Mouse (Mus musculus): Measurements from ENCODE around the gene Ddx39.

Gene Ddx39

DNA sequence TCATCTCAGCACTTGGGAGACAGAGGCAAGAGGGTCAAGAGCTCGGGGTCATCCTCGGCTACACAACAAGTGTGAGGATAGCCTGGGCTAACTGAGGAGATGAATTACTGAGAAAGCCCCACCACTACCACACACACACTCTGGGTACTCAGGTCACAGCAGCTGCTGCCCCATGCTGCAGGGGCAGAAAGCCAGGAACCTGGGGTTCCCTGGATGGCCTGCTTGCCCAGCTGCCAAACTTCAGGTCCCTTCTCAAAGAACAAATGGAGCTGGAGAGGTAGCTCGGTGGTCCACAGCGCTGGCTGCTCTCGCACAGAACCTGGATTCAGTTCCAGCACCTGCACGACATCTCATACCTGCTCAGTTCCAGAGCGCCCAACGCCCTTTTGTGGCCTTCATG, 49.1 kb downstream of the Ddx39 start:
- in situ Hi-C loops (cut with MboI, MseI), result no loop called here

DNA sequence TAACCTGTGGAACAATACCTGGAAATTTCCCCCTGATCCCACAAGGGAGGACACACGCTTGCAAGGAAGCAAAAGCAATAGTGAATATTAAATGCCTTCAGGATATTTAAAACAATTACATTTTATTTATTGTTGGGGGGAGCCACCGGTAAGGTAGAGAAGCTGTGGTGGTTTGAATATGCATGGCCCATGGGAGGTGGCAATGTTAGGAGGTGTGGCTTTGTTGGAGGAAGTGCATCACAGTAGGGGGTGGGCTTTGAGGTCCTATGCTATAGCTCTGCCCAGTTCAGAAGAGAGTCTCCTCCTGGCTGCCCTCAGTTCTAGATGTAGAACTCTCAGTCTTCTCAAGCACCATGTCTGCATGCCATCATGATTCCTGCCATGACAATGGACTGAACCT, 49.7 kb downstream of the Ddx39 start:
- in situ Hi-C loops (cut with MboI, MseI), result no loop called here

- in situ Hi-C loops (cut with MboI, MseI), result no loop called here
These were observed 50.7 kb downstream of the Ddx39 start for GRCm38 (mm10) chr8:83765663-83766062.

GRCm38 (mm10) chr8:83767442-83767841, 52.5 kb downstream of the Ddx39 start:
- in situ Hi-C loops (cut with MboI, MseI), result no loop called here

GRCm38 (mm10) chr8:83768526-83768925, 53.5 kb downstream of the Ddx39 start:
- in situ Hi-C loops (cut with MboI, MseI), result no loop called here

DNA sequence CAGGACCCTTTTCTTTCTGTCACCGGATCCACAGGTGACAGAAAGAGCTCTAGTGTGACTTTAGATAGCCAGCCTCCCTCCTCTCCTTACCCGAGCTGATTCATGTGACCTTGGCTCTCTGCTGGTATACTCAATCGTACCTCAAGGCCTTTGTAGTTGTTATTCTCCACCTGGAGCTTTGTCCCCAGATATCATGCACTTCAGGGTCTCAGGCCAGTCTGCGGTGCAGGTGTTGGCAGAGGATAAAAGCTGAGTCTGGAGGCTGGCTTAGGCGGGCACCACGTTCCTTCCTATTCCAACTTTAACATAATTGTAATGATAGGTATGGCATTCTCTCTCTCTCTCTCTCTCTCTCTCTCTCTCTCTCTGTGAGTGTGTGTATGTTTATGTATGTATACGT, 54.7 kb downstream of the Ddx39 start:
- in situ Hi-C loops (cut with MboI, MseI), result no loop called here

DNA sequence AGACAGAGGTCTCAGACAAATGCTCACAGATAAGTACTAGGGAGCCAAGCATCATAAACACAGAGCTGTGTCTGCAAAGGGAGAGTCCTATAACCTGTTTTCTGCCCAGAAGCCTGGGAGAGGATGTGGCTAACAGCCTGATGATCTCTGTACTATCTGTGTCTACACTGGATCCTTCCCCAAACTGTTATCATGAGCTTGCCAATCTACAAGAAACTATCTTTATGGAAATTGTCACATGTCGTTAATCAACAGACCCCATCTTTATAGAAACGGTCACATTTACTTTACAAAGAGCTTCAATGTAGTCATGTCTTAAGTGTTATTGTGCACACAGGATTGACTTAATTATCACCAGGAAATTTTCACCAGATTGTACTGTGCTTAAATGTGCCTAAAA, 55.7 kb downstream of the Ddx39 start:
- in situ Hi-C loops (cut with MboI, MseI), result no loop called here

DNA sequence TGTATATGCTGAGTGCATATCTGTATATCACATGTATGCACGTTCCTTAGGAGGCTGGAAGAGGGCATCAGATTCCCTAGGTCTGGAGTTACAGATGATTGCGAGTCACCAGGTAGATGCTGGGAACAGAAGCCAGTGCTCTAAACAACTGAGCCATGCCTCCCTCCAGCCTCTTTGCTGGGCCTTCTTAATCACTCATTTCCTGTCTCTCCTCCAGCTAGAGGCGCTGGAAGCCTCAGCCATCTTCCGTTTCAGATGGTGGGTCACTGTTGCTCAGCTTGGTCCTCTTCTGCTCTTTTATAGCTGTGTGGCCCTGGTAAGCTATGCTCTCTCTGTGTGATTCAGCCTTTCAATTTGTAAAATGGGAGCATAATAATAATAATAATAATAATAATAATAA, 56.8 kb downstream of the Ddx39 start:
- in situ Hi-C loops (cut with MboI, MseI), result no loop called here

DNA sequence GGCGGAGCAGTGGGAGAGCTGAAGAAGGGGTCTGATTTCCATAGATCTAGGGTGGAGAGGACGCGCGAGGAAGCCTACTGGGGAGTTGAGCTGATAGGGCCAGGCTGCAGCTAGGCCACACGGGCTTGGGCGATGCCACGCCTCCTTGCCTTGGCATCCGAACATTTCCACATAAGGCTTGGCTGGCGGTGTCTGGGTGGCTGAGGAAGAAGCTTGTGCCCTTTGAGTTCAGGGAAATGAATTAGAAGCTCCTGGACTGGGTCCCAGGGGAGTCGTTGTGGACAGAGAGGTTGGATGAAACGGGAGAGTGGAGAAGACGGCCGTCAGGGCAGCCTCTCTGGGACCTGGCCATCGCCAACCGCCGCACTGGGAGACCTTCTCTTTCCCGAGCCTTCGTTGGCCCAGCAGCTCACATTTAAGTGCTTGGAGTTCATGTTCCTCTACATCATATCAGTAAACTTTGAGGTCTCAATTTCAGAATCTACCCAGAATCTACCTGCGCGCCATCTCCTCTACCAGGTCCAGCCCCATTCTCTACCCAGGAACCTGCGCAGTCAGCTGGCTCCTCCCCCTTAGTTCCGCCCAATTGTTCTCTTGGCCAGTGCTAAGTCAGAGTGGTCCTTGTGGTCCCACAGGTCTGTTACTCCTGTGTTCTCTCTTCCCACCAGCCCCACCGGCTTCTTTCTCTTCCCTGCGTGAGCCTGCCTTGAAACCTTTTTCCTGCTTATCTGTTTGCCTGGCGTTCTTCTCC, 57.9 kb downstream of the Ddx39 start:
- in situ Hi-C loops (cut with MboI, MseI), result no loop called here

GRCm38 (mm10) chr8:83773452-83773846, 58.5 kb downstream of the Ddx39 start:
- in situ Hi-C loops (cut with MboI, MseI), result no loop called here

- in situ Hi-C loops (cut with MboI, MseI), result no loop called here
These were observed 59.2 kb downstream of the Ddx39 start for GRCm38 (mm10) chr8:83774221-83774620.

Measured in regulatory T cell (primary cell).